Mouse (Mus musculus) retina, embryonic 14.5 days (tissue): ENCODE measurements around the gene Clcn6.

ENCODE experiments used
- DNase-seq: peaks from one replicate; pipeline ENCODE4 v3.0.0-alpha.2; 2015; ENCODE audit warnings: low spot score

Clcn6 gene

GRCm38 (mm10) chr4:148038600-148039253 lies at the start of gene Clcn6, which contains the start of gene Mthfr:
Clcn6 (minus strand) TSS chr4:148038821.
Mthfr (plus strand) TSS chr4:148039077.
- DNase-seq: peak; percentile 100

- DNase-seq: peak; percentile 93
Measured at GRCm38 (mm10) chr4:148087907-148088527, 49.4 kb upstream of the Clcn6 start, which contains the start of gene Agtrap. Agtrap (minus strand) TSS chr4:148088031.

- peak; percentile 32 for DNase-seq
Measured at GRCm38 (mm10) chr4:148087091-148087906, 48.7 kb upstream of the Clcn6 start.

- DNase-seq: no peak
Measured at GRCm38 (mm10) chr4:148085907-148086305, 47.3 kb upstream of the Clcn6 start.

DNA sequence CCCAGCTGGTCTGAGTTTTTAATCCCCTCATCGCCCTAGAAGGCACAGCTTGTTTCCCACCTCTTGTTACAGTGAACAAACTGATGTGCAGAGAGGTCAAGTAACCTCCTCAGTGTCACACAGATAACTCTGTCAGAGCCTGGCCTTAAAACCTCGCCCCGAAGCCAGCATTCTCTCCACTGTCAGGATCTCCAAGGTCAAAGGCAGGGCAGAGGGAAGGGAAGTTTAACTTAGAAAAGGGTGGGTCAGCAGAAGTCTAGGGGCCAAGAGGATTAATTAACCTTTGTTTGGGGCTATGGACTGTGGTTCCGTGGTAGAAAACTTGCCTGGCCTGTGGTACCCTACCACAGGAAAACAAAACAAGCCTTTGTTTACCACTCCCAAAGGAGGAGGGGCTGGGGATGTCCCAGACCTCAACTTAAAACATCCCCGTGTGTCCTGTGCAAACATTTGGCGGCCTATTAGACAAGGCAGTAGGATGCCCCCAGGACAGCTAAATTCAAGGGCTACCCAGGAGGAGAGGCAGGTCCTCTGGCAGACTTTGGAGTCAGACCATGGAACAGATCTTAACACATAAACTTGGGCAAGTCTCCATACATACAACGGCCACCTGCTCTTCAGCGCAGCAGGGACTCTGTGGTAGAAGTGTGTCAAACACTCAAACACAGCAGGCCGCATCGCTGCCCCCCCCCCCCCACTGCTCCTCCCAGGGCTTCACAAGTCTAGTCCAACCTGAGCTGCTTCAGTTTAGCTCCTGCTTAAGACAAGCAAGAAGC lies 46.7 kb upstream of the Clcn6 start:
- DNase-seq: no peak

GRCm38 (mm10) chr4:148084261-148084714 lies 45.7 kb upstream of the Clcn6 start:
- DNase-seq: peak; percentile 49

DNA sequence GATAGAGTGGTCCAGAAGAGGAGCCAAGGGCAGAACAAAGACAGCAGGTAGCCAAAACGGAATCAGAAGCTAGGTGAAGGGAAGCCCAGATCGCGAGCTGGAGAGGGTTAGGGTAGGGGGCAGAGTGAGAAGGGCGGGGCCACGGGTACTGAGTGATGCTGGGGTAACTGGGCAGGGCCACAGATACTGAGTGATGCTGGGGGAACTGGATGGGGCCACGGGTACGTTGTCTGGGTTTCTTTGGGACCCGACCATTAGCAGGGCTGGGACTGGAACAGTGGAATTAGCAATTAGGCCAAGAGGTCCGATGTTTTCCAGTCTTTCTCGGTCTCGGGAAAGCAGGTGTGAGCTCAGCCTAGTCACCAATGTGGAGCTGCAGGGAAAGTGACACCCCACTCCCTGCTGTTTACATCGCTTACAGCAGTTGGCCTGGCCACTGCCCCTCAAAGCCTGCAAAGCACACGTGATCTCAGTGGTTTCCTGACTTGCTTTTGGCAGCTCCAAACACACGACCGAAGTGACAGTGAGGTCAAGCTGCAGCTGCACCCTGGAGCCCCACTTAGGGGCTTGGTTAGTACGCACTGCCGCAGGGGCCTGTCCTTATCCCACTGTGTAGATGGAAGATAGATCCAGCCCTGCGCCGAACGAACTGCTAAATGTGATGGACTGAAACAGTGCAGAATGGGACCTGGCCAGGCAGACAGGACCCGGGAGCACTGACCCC lies 44.7 kb upstream of the Clcn6 start:
- DNase-seq: peak; percentile 29

DNA sequence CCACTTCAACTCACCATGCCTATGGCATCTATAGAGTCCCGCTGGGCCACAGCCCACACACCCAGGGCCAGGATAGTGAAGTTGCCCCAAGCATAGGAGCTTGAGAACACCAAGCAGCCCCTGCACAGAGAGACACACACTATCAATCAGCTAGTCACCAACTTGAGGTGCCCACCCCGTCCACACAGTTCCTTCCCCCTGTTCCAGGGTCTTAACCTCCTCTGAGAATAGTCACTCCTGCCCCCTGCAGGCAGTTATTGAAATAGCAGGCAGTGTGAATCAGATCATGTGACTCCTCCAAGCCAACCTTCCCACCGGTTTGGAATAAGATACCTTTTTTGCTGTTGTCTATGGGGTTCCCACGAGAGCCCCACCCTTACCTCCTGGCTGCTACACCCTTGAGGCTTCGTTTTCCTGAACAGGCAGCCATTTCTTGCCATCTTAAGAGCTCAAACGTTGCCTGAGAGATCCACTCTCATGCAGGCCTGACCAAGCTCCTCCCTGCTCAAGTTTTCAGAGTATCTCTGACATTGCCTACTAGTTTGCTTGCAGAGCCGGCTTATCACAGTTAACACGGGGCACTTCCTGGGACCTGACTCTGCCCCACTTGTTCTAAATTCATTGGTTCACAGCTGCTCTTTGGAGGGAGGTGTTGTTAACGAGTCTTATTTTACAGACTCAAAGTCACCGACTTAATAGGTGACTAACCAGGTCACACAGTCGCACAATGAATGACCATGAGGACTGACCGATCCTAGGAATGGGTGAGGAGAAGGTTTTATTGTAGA lies 43.8 kb upstream of the Clcn6 start:
- peak; percentile 82 for DNase-seq

DNA sequence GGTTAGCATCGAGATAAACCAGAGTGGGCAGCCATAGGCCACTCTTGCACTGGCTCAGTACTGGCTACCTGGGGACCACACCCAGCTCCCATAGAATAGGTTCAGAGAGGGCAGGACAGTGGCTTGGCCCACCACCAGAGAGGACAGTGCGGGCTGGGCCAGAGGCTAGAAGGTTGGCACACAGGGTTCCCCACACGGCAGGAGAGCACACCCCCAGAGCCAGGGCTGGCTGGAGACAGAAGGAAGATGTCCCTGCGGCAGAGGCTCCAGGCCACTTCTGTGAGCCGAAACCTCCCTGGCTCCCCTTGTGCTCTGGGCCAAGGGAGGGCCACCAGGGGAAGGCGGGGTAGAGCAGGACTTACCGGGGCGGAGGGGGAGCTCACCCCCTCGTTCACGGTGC lies 42.6 kb upstream of the Clcn6 start:
- no peak for DNase-seq

GRCm38 (mm10) chr4:148080597-148080973 lies 42.0 kb upstream of the Clcn6 start:
- DNase-seq: no peak

- DNase-seq: no peak
Measured at GRCm38 (mm10) chr4:148079944-148080596, 41.4 kb upstream of the Clcn6 start.

DNA sequence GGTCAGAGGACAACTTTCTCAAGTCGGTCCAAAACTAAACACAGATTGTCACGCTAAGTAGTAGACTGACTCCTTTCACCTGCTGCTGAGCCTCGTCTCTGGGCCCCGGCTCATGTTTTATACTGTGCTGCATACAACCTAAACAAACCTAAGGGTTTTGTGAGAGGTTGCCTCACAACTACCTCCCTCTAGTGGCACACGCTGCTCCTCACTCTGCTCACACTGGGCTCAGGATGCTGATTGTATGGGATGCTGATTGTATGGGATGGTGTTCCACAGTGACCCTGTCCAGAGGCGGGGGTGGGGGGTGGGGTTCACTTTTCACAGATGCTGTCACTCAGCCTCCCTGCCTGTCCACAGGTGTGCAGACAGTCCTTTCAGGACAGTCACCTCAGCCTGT lies 40.6 kb upstream of the Clcn6 start:
- no peak for DNase-seq

- no peak for DNase-seq
Measured at GRCm38 (mm10) chr4:148075881-148076280, 37.3 kb upstream of the Clcn6 start.

DNA sequence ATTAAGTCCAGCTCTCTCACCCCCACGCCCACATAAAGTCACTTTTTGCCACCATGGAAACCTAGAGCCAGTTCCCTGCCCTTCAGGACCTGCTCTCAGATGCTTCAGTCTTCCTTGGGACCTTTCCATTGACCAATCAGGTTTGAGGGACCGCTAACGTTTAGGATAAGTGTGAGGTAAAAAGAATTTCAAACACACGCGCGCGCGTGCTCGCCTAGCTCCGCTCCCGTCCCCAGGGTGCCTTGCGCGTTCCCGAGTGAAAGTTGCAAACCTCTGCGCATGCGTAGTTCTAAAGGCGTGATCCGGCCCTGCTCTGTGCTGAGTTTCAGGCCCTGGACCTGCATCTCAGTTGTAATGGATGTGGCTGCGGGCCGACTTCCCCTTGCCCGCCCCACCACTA lies 36.6 kb upstream of the Clcn6 start:
- peak; percentile 81 for DNase-seq

DNA sequence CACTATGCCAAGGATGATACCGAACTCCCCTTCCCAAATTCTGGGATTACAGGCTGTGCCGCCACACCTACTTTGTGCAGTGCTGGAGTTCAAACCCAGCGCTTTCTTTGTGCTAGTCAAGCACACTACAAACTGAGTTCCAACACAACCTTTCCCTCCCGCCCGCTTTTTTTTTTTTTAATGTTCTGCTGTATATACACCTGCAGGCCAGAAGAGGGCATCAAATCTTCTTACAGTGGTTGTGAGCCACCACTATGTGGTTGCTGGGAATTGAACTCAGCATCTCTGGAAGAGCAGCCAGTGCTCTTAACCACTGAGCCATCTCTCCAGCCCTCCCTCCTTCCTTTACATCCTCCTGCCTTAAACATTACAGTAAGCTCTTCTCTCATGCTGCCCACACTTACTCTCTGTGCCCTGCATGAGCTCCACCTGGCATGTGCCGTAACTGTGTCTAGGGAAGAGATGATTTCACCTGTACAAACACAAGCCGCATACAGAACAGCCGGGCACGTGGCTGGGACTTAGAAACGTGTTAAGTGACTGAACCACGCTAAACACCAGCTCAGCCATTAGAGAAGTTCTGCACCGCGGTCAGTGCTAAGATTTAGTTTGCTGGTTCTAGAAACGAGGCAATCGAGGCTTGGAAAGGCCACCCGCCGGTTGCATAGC lies 36.0 kb upstream of the Clcn6 start:
- DNase-seq: peak; percentile 66

- DNase-seq: peak; percentile 42
Measured at GRCm38 (mm10) chr4:148071508-148071907, 32.9 kb upstream of the Clcn6 start.

DNA sequence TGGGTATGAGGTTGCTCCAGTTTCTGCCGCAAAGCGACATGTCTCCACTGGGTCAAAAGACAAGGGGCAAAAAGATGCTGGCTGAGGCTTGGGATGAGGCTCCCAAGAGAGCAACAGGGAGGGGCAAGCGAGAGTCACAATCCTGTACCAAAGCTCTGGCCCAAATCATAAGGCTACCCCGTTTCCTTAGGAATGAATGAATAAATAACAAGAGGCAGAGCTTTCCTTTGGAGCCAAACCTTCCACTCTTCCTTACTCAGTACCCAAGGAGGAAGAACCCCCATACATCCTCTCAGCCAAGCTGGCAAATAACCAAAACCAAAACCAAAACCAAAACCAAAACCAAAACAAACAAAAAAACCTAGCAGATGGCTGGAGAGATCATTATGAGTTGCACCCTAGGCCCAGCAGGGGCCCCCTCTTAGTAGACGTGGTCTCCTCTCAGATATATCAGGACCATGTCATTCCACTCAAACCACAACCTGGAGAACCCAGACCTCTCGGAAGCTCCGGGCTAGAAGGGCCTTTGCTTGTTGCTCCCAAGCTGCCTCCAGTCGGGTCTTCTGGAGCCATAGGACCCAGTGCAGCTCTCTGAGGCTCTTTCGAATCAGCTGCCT lies 31.1 kb upstream of the Clcn6 start:
- DNase-seq: no peak

DNA sequence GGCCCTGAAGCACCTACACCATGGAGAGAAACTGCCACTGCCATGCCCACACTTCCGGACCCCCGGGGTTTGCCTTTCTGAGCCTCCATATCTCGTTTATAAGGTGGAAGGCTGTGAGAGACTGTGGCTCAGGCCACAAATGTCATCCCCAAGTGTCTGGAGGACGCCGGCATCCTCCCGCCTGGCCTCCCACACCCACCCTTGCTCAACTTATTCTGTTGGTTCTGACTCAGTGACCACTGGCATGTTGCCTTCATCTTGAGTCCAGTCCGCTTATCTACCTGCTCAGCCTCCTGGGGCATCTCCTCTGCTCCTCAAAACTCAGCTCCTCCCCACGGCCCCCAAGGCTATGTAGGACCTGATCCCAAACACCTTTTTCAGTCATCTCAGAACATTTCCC lies 28.7 kb upstream of the Clcn6 start:
- DNase-seq: no peak

GRCm38 (mm10) chr4:148066401-148066744 lies 27.8 kb upstream of the Clcn6 start:
- no peak for DNase-seq
